Mouse (Mus musculus) thymus, postnatal 36 days (tissue): Measurements from ENCODE around the gene Papss2.
A peak's percentile ranks its signal among the peaks of the same experiment; 100 is the strongest.

Experiments used
- DNase-seq, 2 experiments: peaks; one replicate each; pipeline ENCODE4 v3.0.0; 2022; ENCODE audit warnings: mixed read lengths in 2 of 2

Gene Papss2

DNA sequence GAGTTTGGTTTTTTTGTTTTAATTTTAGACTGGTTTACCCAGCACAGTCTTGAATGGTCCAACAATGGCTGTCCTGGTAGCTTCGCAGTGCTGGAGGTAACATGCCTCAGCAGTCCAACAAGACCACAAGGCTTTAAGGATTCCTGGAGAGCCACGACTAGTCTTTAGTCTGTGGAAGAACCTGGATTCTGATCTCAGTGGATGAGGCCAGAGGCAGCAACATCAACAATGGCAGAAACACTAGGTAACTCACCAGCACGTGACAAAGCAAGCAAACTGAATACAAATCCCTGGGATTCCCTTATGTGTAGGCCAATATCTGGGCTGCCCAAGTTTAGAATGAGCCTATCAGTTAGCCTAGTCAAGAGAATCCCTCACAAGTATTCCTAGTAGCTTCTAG lies 117.9 kb downstream of the Papss2 start:
- DNase-seq: no peak

DNA sequence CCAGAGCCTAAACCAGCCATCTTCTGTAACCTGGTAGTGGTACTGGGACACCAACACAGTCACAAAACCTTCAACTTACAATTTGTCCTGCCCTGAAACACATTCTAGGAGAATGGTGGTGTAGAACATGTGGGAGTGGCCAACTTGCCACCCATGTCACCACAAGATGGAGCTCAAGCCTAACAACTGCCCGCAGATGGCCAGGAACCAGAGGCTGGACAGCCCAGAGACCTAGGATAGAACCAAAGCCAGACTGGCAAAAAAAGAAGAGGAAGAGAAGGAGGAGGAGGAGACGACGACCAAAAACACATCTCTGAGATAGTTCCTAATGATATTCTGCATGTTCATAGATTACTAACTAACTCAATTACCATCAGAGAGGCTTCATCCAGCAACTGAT lies 119.6 kb downstream of the Papss2 start:
- DNase-seq: peak; percentile 68 to 70

DNA sequence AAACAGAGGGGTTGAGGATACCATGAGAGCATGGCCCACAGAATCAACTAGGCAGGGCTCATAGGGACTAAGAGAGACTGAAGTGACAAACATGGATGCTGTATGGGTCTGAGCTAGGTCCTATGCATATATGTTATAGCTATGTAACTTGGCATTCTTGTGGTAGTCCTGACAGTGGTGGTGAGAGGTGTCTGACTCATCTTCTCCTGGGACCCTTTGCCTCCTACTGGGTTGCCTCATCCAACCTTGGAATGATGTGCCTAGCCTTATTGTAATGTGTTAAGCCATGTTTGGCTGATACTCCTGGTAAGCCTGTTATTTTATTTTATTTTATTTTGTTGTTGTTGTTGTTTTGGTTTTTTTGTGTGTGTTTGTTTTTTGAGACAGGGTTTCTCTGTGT lies 120.1 kb downstream of the Papss2 start:
- DNase-seq: no peak
